Mouse (Mus musculus) CH12.LX (cell line): Measurements from ENCODE around the gene Nlrp3. TPM values are rescaled to one million over a fixed set of nuclear protein-coding genes. Genes with fewer than 3 reads are reported as not detected.

Source experiments
- DNase-seq: peaks from one replicate; pipeline ENCODE4 v3.0.0-alpha.2; 2013; ENCODE audit errors: extremely low read depth
- H3K27ac ChIP-seq: 2 replicates; pipeline ENCODE4 v1.5.1; 2012; ENCODE audit warnings: low read depth, mild to moderate bottlenecking, control low read depth, moderate library complexity; ENCODE audit not compliant: insufficient read depth
- H3K27me3 ChIP-seq: replicated peaks from 2 replicates; pipeline ENCODE3; 2012; ENCODE audit warnings: inconsistent platforms
- H3K36me3 ChIP-seq, 2 experiments: replicated peaks in 1 of 2; 2 replicates each; pipeline versions ENCODE3 to v1.6.1; 2012; ENCODE audit warnings: inconsistent platforms in 1 of 2, low read length in 1 of 2, mild to moderate bottlenecking in 1 of 2, mixed read lengths in 1 of 2, moderate library complexity in 1 of 2; ENCODE audit not compliant: control insufficient read depth in 1 of 2, insufficient read depth in 1 of 2
- H3K4me1 ChIP-seq, 2 experiments: 2 replicates each; pipeline ENCODE4 v1.6.1; 2012; ENCODE audit warnings: inconsistent platforms in 1 of 2, moderate library complexity in 1 of 2; ENCODE audit not compliant: insufficient read depth in 2 of 2, control insufficient read depth in 1 of 2
- H3K4me2 ChIP-seq: 2 replicates; pipeline ENCODE4 v1.6.1; 2012; ENCODE audit warnings: low read depth, mild to moderate bottlenecking, control low read depth; ENCODE audit not compliant: poor library complexity, insufficient read depth, severe bottlenecking
- H3K4me3 ChIP-seq, 3 experiments: fragments of 150-350 bp in 1 of 3; sonication (generic) in 1 of 3; replicated peaks in 1 of 3; 2 replicates each; pipeline versions ENCODE3 to v1.5.1; 2011 to 2012; ENCODE audit warnings: low read depth in 2 of 3, low read length in 2 of 3, mild to moderate bottlenecking in 2 of 3, moderate library complexity in 2 of 3, control low read depth in 1 of 3, improper control_type of control experiment in 1 of 3, inconsistent platforms in 1 of 3, mixed read lengths in 1 of 3; ENCODE audit not compliant: poor library complexity in 1 of 3
- H3K79me2 ChIP-seq: replicated peaks from 2 replicates; pipeline ENCODE4 v1.6.1; 2012; ENCODE audit warnings: mild to moderate bottlenecking, moderate library complexity; ENCODE audit not compliant: control insufficient read depth, poor library complexity, insufficient read depth, severe bottlenecking; ENCODE audit errors: extremely low read depth
- H3K9ac ChIP-seq: 2 replicates; pipeline ENCODE4 v1.6.1; 2012; ENCODE audit warnings: low read depth, mild to moderate bottlenecking, control low read depth, moderate library complexity; ENCODE audit not compliant: insufficient read depth
- H3K9me3 ChIP-seq: replicated peaks from 2 replicates; pipeline ENCODE3; 2012; ENCODE audit warnings: low read length, inconsistent platforms, mixed read lengths
- BHLHE40 ChIP-seq: IDR thresholded peaks from 2 replicates; pipeline ENCODE4 v1.6.1; 2011; ENCODE audit warnings: mild to moderate bottlenecking, low read depth, low read length, improper control_type of control experiment
- CHD2 ChIP-seq: IDR thresholded peaks from 2 replicates; pipeline ENCODE4 v1.6.1; 2011; ENCODE audit warnings: low read length, improper control_type of control experiment
- CTCF ChIP-seq, 2 experiments: IDR thresholded peaks in 1 of 2; conservative IDR thresholded peaks in 1 of 2; 2 replicates each; pipeline ENCODE4 v1.5.1; 2011 to 2012; ENCODE audit warnings: low read depth in 2 of 2, low read length in 2 of 2, improper control_type of control experiment in 1 of 2, inconsistent platforms in 1 of 2, mild to moderate bottlenecking in 1 of 2, moderate library complexity in 1 of 2
- E2F4 ChIP-seq: IDR thresholded peaks from 2 replicates; pipeline ENCODE4 v1.6.1; 2011; ENCODE audit warnings: low read depth, low read length, improper control_type of control experiment; ENCODE audit not compliant: insufficient replicate concordance
- ELF1 ChIP-seq: IDR thresholded peaks from 2 replicates; pipeline ENCODE4 v1.6.1; 2014; ENCODE audit warnings: low read depth, mild to moderate bottlenecking, inconsistent platforms, low read length, improper control_type of control experiment
- EP300 ChIP-seq: IDR thresholded peaks from 2 replicates; pipeline ENCODE4 v1.6.1; 2011; ENCODE audit warnings: low read length, improper control_type of control experiment
- ETS1 ChIP-seq: conservative IDR thresholded peaks from 2 replicates; pipeline ENCODE4 v1.6.1; 2012; ENCODE audit warnings: low read depth, mild to moderate bottlenecking, inconsistent platforms, low read length, improper control_type of control experiment, moderate library complexity
- IRF4 ChIP-seq: IDR thresholded peaks from 2 replicates; pipeline ENCODE4 v1.6.1; 2014; ENCODE audit warnings: low read depth, mild to moderate bottlenecking, inconsistent platforms, low read length, improper control_type of control experiment
- KAT2A ChIP-seq: IDR thresholded peaks from 2 replicates; pipeline ENCODE4 v1.6.1; 2012; ENCODE audit warnings: low read length, improper control_type of control experiment, inconsistent platforms; ENCODE audit not compliant: insufficient replicate concordance
- MEF2A ChIP-seq: IDR thresholded peaks from 2 replicates; pipeline ENCODE4 v1.6.1; 2014; ENCODE audit warnings: low read depth, mild to moderate bottlenecking, inconsistent platforms, low read length, improper control_type of control experiment, borderline replicate concordance
- MYC ChIP-seq: IDR thresholded peaks from 2 replicates; pipeline ENCODE4 v1.6.1; 2011; ENCODE audit warnings: low read depth, mild to moderate bottlenecking, improper control_type of control experiment, low read length
- POLR2A ChIP-seq: IDR thresholded peaks from 2 replicates; pipeline ENCODE4 v1.6.1; 2011; ENCODE audit warnings: low read depth, mild to moderate bottlenecking, improper control_type of control experiment, low read length
- RAD21 ChIP-seq: IDR thresholded peaks from 2 replicates; pipeline ENCODE4 v1.6.1; 2011; ENCODE audit warnings: low read depth, mild to moderate bottlenecking, low read length, improper control_type of control experiment, moderate library complexity
- SIN3A ChIP-seq: IDR thresholded peaks from 2 replicates; pipeline ENCODE4 v1.6.1; 2012; ENCODE audit warnings: low read length, improper control_type of control experiment, inconsistent platforms
- SMC3 ChIP-seq: IDR thresholded peaks from 2 replicates; pipeline ENCODE4 v1.6.1; 2011; ENCODE audit warnings: low read depth, low read length, improper control_type of control experiment
- ZC3H11A ChIP-seq: IDR thresholded peaks from 2 replicates; pipeline ENCODE4 v1.6.1; 2012; ENCODE audit warnings: low read depth, mild to moderate bottlenecking, inconsistent platforms, low read length, improper control_type of control experiment
- ZNF384 ChIP-seq: IDR thresholded peaks from 2 replicates; pipeline ENCODE4 v1.6.1; 2012; ENCODE audit warnings: low read depth, low read length, improper control_type of control experiment, inconsistent platforms
- dilution Hi-C: fragments of 300-500 bp; cut with MboI; formaldehyde crosslinking; loops from 2 replicates; pipeline ENCODE4 v1.14.3; 2020; ENCODE audit warnings: low sequenced_read_pairs; ENCODE audit not compliant: extremely low pct_unique_long_range_greater_than_20kb, extremely low pct_ligation_motif_present
- in situ Hi-C: fragments of 300-500 bp; cut with MboI; formaldehyde crosslinking; loops from 3 replicates; pipeline ENCODE4 v1.14.3; 2019; ENCODE audit warnings: low sequenced_read_pairs, low pct_ligation_motif_present, low pct_unique_long_range_greater_than_20kb, mixed read lengths
- polyA plus RNA-seq: library from polyadenylated mRNA; unstranded; fragments of >175 nt; gene quantifications from 2 replicates; pipeline ENCODE4 v1.2.1, GENCODE M21; 2012; ENCODE audit warnings: low read depth; ENCODE audit not compliant: insufficient read length
- total RNA-seq, 2 experiments: library from RNA; depleted of rRNA; stranded (reverse); fragments of 300-350 nt in 1 of 2; fragments of >200 nt in 1 of 2; gene quantifications; 2 replicates each; pipeline ENCODE4 v1.2.3; 2012 to 2014

Gene Nlrp3
- total and polyA plus RNA-seq, 3 experiments: 0.04 TPM; not detected in 2

GRCm38 (mm10) chr11:59513556-59513955 lies 27.8 kb upstream of the Nlrp3 start:
- TF ChIP-seq ZNF384: no peak
- peak in 1 of 2 experiments; percentile 45; a peak in 2 of 4 replicates for TF ChIP-seq CTCF (conservative IDR thresholded peaks at IDR 0.05 in 1 of 2, IDR thresholded peaks at IDR 0.05 in 1 of 2; ENCODE audit: low read depth in 2 of 2, low read length in 2 of 2)
- peak; percentile 10 for TF ChIP-seq RAD21
- no peak for TF ChIP-seq E2F4
- H3K9ac ChIP-seq: no peak overlapping the region
- H3K4me2 ChIP-seq: no peak overlapping the region
- H3K4me3 ChIP-seq: no peak overlapping the region
- H3K9me3 ChIP-seq: no peaks in the 10 kb centered on the region
- H3K27me3 ChIP-seq: no peaks in the 10 kb centered on the region
- in situ Hi-C loops (no loop called here), dilution Hi-C loops (no loop called here)
- no peak overlapping the region for H3K27ac ChIP-seq
- no peak for DNase-seq
- no peaks in the 10 kb centered on the region for H3K79me2 ChIP-seq
- peaks cover 0 to 22% of the 10 kb centered on the region in 2 experiments for H3K36me3 ChIP-seq
- H3K4me1 ChIP-seq: peaks cover 0 to 4% of the 10 kb centered on the region in 2 experiments; a peak in 1 of 4 replicates

- H3K27ac ChIP-seq: no peak overlapping the region
- TF ChIP-seq EP300 (no peak), MYC (no peak)
- TF ChIP-seq, all 38 proteins: peak for 0
- H3K4me3 ChIP-seq: no peak overlapping the region
- H3K27me3 ChIP-seq: no peaks in the 10 kb centered on the region
- H3K9me3 ChIP-seq: no peaks in the 10 kb centered on the region
- dilution Hi-C loops (no loop called here), in situ Hi-C loops (no loop called here)
- peaks cover 0 to 4% of the 10 kb centered on the region in 2 experiments; a peak in 1 of 4 replicates for H3K4me1 ChIP-seq
- no peak overlapping the region for H3K4me2 ChIP-seq
- peaks cover 0 to 18% of the 10 kb centered on the region in 2 experiments for H3K36me3 ChIP-seq
- no peak for DNase-seq
- H3K79me2 ChIP-seq: no peaks in the 10 kb centered on the region
- no peak overlapping the region for H3K9ac ChIP-seq
These were observed 27.0 kb upstream of the Nlrp3 start for GRCm38 (mm10) chr11:59514381-59514780.

- in situ Hi-C loops (no loop called here), dilution Hi-C loops (no loop called here)
- TF ChIP-seq BHLHE40 (no peak), ZC3H11A (no peak), CHD2 (no peak), SMC3 (no peak), POLR2A (no peak), CTCF (conservative IDR thresholded peaks at IDR 0.05 in 1 of 2, IDR thresholded peaks at IDR 0.05 in 1 of 2; ENCODE audit: low read depth in 2 of 2, low read length in 2 of 2) (no peak), SIN3A (no peak), ELF1 (no peak), MEF2A (no peak), IRF4 (no peak), ETS1 (no peak), E2F4 (no peak), KAT2A (no peak)
- H3K4me2 ChIP-seq: no peak overlapping the region
- DNase-seq: no peak
- H3K4me3 ChIP-seq: no peak overlapping the region
- peaks cover 0 to 4% of the 10 kb centered on the region in 2 experiments; a peak in 1 of 4 replicates for H3K4me1 ChIP-seq
- H3K27me3 ChIP-seq: no peaks in the 10 kb centered on the region
- peaks cover 0 to 14% of the 10 kb centered on the region in 2 experiments for H3K36me3 ChIP-seq
- H3K9me3 ChIP-seq: no peaks in the 10 kb centered on the region
- H3K27ac ChIP-seq: no peak overlapping the region
- no peak overlapping the region for H3K9ac ChIP-seq
- H3K79me2 ChIP-seq: no peaks in the 10 kb centered on the region
These were observed 26.6 kb upstream of the Nlrp3 start for GRCm38 (mm10) chr11:59514789-59515188.
